Mouse (Mus musculus) large intestine, adult 2 months (tissue): ENCODE data around the gene Ankrd63. TPM values are rescaled to one million over a fixed set of nuclear protein-coding genes. Genes with fewer than 3 reads are reported as not detected.
"Not testable (repeated sequence)": the region's sequence is repeated elsewhere in the genome, so short reads cannot be mapped to it uniquely, and the experiment has no call there.

Source experiments
- DNase-seq: peaks from one replicate; pipeline ENCODE4 v3.0.0-alpha.2; 2012; ENCODE audit warnings: low read depth, low spot score
- WGBS: fragments of 180-500 bp; shearing (Covaris S2); methylation state at CpG from one replicate; pipeline ENCODE4 v1.1.7; 2018; 5-methylcytosine and 5-hydroxymethylcytosine counted together
- polyA plus RNA-seq: library from polyadenylated mRNA; depleted of rRNA; stranded (reverse); fragments of >200 nt; gene quantifications from 2 replicates; pipeline ENCODE4 v1.2.3, GENCODE M21; 2012; rRNA removed

Gene Ankrd63
- polyA plus RNA-seq, 1 experiment: 0.46 TPM

DNA sequence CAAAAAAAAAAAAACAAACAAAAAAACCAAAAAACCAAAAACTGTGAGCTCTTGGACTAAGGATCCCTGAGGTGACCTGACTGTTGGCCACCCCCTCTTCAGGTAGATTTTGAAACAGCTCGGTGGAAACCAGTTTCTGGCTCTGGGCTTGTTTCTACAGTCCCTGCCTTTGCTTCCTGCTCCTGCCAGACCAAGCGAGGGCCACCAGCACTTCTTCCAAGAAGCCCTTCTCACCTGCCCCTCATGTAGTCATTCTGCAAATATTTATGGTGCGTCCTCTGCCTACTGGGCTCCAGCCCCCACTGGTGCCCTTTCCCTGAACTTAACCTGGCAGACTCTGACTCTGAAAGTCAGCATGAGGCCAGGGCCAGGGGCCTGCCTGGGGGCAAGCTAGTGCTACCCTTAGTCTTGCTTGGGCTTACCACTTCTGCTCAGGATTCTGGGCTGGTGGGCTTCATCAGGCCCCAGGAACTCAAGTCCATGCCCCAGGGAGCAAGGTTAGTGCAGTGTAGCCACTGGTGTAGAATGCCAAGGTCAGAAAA, 38.7 kb downstream of the Ankrd63 start:
- 79% methylated on average over 3 of the region's 3 CpGs for WGBS
- DNase-seq: no peak

DNA sequence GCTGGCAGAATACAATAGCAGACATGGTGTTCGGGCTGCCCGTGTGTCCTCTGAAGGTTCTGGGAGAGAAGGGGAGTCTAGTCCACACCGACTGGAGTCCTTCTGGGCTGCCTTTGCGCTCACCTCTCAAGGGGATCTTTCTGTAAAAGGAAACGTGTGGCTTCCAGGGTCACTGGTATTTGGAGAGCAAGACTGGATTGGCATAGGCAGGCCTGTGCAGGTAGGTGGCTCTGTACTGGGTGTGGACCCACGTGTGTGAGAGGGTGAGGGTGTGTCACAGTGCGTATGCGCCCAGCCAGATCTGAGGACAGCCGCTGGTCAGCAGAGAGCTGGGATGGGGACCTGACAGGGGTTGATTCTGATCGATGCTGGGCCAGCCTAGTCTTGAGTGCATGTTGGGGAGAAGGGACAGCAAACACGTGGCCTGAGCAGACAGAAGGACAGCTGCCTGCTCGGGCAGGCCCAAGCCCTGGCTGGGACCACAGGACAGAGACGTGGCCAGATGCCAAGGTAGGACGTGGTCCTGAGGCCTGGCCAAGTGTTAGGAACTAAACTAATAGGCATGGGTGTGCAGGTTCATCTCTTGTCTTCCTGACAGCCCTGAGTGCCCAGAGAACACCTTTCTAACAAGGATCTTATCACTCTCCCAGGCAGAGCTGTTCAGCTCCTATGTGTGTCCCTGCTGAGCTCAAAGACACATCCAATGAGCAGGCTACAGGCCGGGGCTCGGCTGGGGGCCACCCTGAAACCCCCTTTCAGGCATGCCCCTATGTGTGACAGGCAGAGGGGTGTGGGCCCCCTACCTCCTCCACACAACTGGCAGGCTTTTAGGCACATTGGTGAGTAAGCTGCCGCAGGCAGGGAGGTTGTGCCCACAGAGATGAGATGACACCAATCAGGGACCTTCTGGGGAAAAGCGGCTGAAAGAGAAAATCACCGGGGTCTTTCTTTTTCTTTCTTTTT, 39.7 kb downstream of the Ankrd63 start:
- WGBS: 46% methylated on average over 19 of the region's 19 CpGs
- no peak for DNase-seq

DNA sequence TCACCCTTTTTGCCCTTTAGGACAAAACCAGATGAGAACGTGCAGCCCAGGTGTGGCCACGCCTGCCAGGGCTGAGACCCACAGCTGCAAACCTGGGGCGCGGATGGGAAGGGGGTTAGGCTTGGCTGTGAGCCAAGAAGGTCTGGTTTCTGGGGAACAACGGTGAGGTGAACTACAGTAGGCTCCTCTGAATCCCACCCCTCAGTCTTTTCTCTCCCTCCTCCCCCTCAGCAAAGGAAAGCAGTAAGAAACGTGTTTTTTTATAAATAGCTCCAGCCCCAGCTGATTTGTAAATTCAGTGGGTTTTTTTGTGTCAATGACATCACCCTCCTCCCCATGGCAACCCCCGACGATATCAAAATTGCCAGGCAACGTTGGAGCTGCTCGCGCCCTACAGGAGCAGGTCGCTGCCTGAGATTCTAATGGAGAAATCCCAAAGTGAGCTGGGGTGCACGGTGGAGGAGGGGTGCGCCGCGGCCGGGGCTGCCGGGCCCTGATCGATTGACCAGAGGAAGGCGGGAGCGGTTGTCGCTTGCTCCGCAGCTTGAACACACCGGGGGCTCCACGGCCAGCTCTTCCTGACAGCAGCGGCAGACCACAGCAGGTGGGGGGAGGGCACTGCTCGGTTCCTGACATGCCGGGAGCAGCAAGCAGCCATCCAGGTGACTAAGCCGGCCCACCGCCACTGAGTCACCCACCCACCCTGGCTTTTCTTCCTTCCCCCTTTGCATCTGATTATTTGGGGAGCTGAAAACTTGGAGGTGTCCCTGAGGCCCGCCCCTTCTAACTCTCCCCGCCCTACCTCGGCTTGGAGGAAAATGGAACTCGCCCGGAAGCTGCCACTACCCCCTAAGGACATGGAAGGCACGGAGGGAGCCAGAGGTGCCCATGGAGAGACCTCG, 40.6 kb downstream of the Ankrd63 start, which contains the start of gene Pak6:
Pak6 (plus strand) TSS at position 402 of the 902 bp plus-strand sequence.
- WGBS: 5% methylated on average over 37 of the region's 37 CpGs
- DNase-seq: no peak

DNA sequence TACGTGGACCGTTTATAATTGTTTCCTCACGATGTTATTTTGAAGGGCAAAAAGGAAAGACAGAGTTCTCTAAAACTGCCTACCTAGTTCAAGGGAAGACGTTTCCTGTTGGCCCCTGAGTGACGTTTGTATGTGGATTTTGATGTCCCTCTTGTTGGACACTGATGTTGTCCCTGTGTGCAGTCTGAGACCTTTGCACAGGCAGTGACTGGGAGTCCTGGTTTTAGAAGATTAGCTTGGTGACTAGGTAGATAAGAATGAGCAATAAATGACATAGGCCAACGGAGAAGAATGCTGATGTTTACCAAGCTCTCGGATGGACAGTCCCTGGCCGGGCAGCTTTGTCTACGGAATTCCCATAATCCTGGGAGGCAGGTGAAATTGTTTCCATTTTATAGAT, 41.9 kb downstream of the Ankrd63 start:
- DNase-seq: no peak
- WGBS: 53% methylated on average over 9 of the region's 9 CpGs

DNA sequence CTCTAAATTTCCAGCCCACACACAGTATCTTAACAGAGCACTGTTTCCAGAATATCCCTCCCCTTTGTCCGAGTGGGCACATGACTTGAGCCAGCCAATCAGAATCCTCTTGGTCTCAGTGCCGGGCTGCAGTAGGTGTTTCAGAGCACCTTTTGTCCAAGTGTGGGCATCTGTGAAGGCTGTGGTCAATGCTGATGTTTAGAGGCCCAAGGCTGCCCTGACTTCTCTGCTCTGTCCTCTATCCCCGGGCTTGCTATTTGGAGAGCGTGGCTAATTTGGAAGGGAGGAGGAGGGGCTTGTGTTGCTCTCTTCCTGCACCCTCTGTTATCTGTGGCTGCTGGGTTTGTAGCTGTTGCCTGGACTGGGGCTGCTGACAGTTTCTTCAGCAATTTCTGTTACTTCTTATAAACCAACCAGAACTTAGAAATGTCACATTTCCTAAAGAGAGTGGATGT, 43.7 kb downstream of the Ankrd63 start:
- DNase-seq: no peak
- 5% methylated on average over 4 of the region's 4 CpGs for WGBS

DNA sequence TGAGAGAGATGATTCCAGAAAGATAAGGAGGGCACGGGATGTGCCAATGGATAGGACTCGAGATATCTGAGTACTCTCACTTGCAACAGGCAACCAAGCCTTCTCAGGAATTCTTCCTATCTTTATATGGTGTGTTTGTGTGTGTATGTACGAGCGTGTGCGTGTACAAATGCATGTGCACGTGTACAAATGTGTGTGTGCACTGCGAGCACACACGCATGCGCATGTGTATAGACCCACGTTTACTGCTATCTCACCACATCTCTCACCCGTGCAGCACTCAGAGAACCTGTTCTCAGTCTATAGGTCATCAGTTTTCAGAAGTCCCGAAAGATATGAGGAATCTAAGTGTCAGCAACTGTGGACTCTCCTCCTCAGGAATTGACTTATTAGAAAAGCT, 44.3 kb downstream of the Ankrd63 start:
- WGBS: 69% methylated on average over 12 of the region's 12 CpGs
- no peak for DNase-seq

DNA sequence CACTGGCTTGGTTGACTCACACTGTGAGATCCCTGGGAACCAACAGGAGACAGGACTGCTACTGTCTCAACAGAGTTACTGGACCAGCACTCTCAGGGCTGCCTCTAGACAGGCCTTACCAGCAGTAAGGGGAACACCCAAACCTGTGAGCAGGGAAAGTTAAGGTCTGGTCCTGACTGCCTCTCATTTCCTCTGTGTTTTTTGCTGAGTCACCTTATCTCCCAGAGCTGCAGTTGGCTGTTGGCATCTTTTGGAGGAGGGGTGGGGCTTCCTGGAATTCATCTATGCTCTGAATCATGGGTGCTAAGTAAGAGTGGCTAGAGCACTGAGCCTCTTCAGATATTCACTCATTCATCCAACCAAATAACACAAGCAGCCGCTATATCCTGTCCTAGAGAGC, 44.7 kb downstream of the Ankrd63 start:
- DNase-seq: no peak
- 27% methylated on average over 1 of the region's 1 CpGs for WGBS

DNA sequence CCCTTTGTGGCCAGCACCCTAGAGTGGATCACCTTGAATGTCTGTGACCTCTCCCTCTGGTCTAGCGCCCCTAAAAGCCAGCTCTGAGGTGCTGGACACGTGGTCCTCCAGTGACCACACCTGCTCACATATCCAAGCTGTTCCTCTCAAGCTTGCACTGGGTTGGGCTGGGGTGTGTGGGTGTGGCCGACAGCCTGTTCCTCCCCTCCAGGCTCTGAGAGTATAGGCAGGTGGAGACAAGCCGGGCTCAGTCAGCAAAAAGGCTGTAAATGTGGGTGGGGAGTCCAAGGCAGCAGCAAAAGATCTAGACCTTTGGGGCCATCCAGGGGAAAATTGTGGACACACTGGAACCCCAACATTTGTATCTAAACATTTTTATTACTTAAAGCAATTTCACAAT, 45.3 kb downstream of the Ankrd63 start:
- 17% methylated on average over 4 of the region's 4 CpGs for WGBS
- peak; percentile 70 for DNase-seq

DNA sequence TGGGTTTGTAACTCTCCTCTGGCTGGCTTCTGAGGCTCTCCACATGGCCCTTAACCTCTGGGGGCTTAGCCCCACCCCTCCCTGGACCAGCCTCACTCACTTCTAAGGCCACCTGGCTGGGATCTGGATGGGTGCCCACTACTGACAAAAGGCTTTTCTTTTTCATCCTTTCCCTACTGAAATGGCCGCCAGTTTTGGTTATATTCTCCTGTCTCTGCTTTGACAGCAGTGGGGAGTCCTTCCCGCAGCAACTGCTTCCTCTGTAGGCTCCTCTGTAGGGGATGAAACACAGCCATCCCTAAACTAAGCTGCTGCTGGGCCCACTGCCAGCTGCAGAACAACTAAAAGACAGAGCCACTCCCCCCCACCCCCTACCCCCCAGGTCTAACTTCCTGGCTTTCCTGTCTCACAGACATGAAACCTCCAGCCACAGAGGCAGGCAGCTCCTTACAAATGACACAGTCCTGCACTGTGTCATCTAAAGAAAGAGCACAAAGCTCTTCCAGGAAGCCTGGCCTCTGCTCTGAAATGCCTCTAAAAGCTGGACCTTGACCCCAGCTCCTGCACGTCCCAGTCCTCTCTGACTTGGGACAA, 47.0 kb downstream of the Ankrd63 start:
- 11% methylated on average over 3 of the region's 3 CpGs for WGBS

DNA sequence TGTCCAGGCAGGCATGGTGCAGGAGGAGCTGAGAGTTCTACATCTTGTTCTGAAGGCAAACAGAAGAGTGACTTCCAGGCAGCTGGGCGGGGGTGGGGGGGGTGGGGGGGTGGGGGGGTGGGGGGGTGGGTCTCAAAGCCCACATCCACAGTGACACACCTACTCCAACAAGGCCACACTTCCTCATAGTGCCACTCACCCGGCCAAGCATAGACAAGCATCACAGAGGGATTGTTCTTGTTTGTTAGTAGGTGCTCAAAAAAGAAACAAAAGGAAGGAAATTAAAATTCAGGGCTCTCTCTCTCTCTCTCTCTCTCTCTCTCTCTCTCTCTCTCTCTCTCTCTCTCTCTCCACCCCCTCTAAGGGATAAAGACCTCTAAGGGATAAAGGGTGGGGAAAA, 53.1 kb downstream of the Ankrd63 start:
- WGBS: 26% methylated on average over 2 of the region's 2 CpGs
- not testable (repeated sequence) for DNase-seq

More for the DNA sequence above, 47.0 kb downstream of the Ankrd63 start:
- no peak for DNase-seq

Other genes with a start within 250 kb of the Ankrd63 start
- 38.4 and 44.8 TPM in 2 replicates for gene Srp14, start 224.3 kb downstream of the Ankrd63 start, polyA plus RNA-seq
- 4.7 and 6.2 TPM in 2 replicates for gene Bmf, start 154.3 kb downstream of the Ankrd63 start, polyA plus RNA-seq
- 12.4 and 14.2 TPM in 2 replicates for gene Bub1b, start 105.8 kb downstream of the Ankrd63 start, polyA plus RNA-seq
- 1.5 and 1.9 TPM in 2 replicates for gene Pak6, start 40.7 kb downstream of the Ankrd63 start, polyA plus RNA-seq
- gene Plcb2, start 24.5 kb upstream of the Ankrd63 start, polyA plus RNA-seq: 3.2 and 7.5 TPM in 2 replicates
- gene Inafm2, start 41.8 kb upstream of the Ankrd63 start, polyA plus RNA-seq: 9.0 and 9.5 TPM in 2 replicates
- 5.5 and 6.2 TPM in 2 replicates for gene Ccdc9b, start 58.7 kb upstream of the Ankrd63 start, polyA plus RNA-seq
- 2,336 and 2,390 TPM in 2 replicates for gene Phgr1, start 68.8 kb upstream of the Ankrd63 start, polyA plus RNA-seq
- 2.8 and 3.1 TPM in 2 replicates for gene Disp2, start 75.8 kb upstream of the Ankrd63 start, polyA plus RNA-seq
- gene Knstrn, start 110.0 kb upstream of the Ankrd63 start, polyA plus RNA-seq: 11.2 and 15.6 TPM in 2 replicates
- gene Ivd, start 158.0 kb upstream of the Ankrd63 start, polyA plus RNA-seq: 32.8 and 37.9 TPM in 2 replicates
- 11.3 and 12.9 TPM in 2 replicates for gene Bahd1, start 196.4 kb upstream of the Ankrd63 start, polyA plus RNA-seq
- gene Chst14, start 222.5 kb upstream of the Ankrd63 start, polyA plus RNA-seq: 3.6 and 3.8 TPM in 2 replicates